Mouse (Mus musculus) hindbrain, embryonic 11.5 days (tissue): ENCODE data around the gene Pmm1. TPM values are rescaled to one million over a fixed set of nuclear protein-coding genes. Genes with fewer than 3 reads are reported as not detected.

Source experiments
- ATAC-seq: fragments of 200-750 bp; cut with Nextera tagmentation; 2 replicates; pipeline ENCODE4 v1.8.0; 2017; ENCODE audit warnings: mild to moderate bottlenecking, moderate TSS enrichment, moderate library complexity; ENCODE audit not compliant: low FRiP score
- DNase-seq: peaks from one replicate; pipeline ENCODE4 v3.0.0-alpha.2; 2015; ENCODE audit warnings: low spot score
- H3K27ac ChIP-seq: fragments of 300-500 bp; sonication (generic); 2 replicates; pipeline ENCODE4 v1.5.1; 2014; ENCODE audit warnings: mild to moderate bottlenecking, low read depth, low read length
- H3K27me3 ChIP-seq: fragments of 300-500 bp; sonication (generic); 2 replicates; pipeline ENCODE4 v1.6.1; 2014; ENCODE audit warnings: mild to moderate bottlenecking, low read length, moderate library complexity, mixed read lengths; ENCODE audit not compliant: control insufficient read depth, insufficient read depth
- H3K36me3 ChIP-seq: fragments of 300-500 bp; sonication (generic); 2 replicates; pipeline ENCODE4 v1.6.1; 2014; ENCODE audit warnings: mild to moderate bottlenecking, low read length, moderate library complexity, mixed read lengths; ENCODE audit not compliant: control insufficient read depth, insufficient read depth
- H3K4me1 ChIP-seq: fragments of 300-500 bp; sonication (generic); replicated peaks from 2 replicates; pipeline ENCODE4 v1.6.1; 2014; ENCODE audit warnings: low read length, mixed read lengths; ENCODE audit not compliant: control insufficient read depth, insufficient read depth
- H3K4me2 ChIP-seq: fragments of 300-500 bp; sonication (generic); replicated peaks from 2 replicates; pipeline ENCODE4 v1.6.1; 2014; ENCODE audit warnings: mild to moderate bottlenecking, low read depth, low read length
- H3K4me3 ChIP-seq: fragments of 300-500 bp; sonication (generic); 2 replicates; pipeline ENCODE4 v1.5.1; 2014; ENCODE audit warnings: low read depth, low read length
- H3K9ac ChIP-seq: fragments of 300-500 bp; sonication (generic); 2 replicates; pipeline ENCODE4 v1.6.1; 2014; ENCODE audit warnings: low read depth, low read length
- H3K9me3 ChIP-seq: fragments of 300-500 bp; sonication (generic); 2 replicates; pipeline ENCODE4 v1.6.1; 2016; ENCODE audit warnings: low read length; ENCODE audit not compliant: control insufficient read depth
- WGBS: fragments of 180-500 bp; shearing (Covaris S2); extraction: QIAGEN DNeasy Blood & Tissue Kit; methylation state at CpG from one replicate; pipeline ENCODE4 v1.1.7; 2014; 5-methylcytosine and 5-hydroxymethylcytosine counted together
- polyA plus RNA-seq: library from polyadenylated mRNA; unstranded; fragments of >200 nt; fragmentation: Nextera tagmentation; extraction: Ambion mirVana; gene quantifications from 2 replicates; pipeline ENCODE4 v1.2.1, GENCODE M21; 2014

Gene Pmm1
- polyA plus RNA-seq, 1 experiment from 2014 or later = 33.7 TPM

- ATAC-seq (no peak), DNase-seq (no peak)
- 92% methylated on average over 9 of the region's 9 CpGs for WGBS
- Histone ChIP-seq H3K36me3 (0 out of 2 replicates have a peak, but pooled peaks cover 2% of the 10 kb centered on the region), H3K27me3 (no peaks in the 10 kb centered on the region), H3K9ac (no peak overlapping the region), H3K4me1 (no peaks in the 10 kb centered on the region), H3K9me3 (no peaks in the 10 kb centered on the region), H3K4me3 (no peak overlapping the region), H3K4me2 (no peak overlapping the region), H3K27ac (no peak overlapping the region)
These were observed 9.6 kb downstream of the Pmm1 start for GRCm38 (mm10) chr15:81951159-81951558.

DNA sequence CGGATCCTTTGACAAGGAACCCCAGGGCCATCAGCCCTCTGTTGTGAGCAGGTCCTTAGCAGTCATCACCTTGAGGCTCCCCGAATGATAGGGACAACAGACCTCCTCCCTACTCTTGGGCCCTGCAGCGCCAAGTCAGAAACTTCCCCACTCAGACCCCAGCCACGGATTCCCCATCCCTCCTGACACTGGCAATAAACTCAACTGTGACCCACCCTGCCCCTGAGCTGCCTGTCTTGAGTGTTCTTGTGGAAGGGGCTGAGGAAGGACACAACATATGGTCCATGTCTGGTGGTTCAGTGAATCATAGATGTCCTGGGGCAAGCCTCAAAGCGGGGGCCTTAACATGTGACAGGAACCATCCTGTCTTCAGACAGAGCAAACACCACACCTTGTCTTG, 10.0 kb downstream of the Pmm1 start:
- Histone ChIP-seq H3K4me2 (no peak overlapping the region), H3K36me3 (0 out of 2 replicates have a peak, but pooled peaks cover 2% of the 10 kb centered on the region), H3K4me1 (no peaks in the 10 kb centered on the region), H3K27me3 (no peaks in the 10 kb centered on the region), H3K9ac (no peak overlapping the region), H3K27ac (no peak overlapping the region), H3K9me3 (no peaks in the 10 kb centered on the region), H3K4me3 (no peak overlapping the region)
- DNase-seq (no peak), ATAC-seq (no peak)
- 90% methylated on average over 5 of the region's 5 CpGs for WGBS

DNA sequence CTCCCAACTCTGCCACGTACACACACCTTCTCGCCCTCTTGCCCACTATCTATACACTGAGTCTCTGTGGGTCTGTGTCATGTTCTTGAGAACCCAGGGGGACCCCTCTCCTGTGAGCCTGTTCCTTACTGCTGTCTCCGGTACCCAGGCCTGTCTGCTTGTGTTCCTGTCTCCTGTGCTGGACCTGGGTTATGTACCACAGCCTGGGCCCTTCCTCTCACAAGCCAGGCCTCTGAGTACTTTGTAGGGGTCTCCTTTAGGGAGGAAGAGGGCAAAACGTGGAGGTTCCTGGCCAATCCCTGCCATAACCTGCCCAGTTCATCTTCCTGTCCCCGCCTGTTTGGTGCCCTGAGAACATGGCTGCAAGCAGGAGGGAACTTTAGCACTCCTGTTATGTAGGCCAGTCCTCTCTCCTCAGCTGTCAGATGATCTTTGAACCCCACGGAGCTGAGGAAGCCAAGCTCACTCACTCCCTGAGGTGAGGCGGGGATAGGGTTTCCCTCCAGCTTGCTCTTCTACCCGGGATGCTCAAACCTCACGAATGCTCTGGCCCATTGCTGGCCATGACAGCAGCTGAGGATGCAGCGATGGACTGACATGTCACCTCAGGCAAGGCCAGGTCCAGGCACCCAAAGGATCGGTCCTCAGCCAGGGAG, 11.1 kb downstream of the Pmm1 start:
- DNase-seq = no peak
- H3K4me3 ChIP-seq = no peak overlapping the region
- H3K9me3 ChIP-seq = no peaks in the 10 kb centered on the region
- H3K36me3 ChIP-seq = 0 out of 2 replicates have a peak, but pooled peaks cover 2% of the 10 kb centered on the region
- no peaks in the 10 kb centered on the region for H3K4me1 ChIP-seq
- 70% methylated on average over 11 of the region's 11 CpGs for WGBS
- H3K9ac ChIP-seq = no peak overlapping the region
- H3K27me3 ChIP-seq = no peaks in the 10 kb centered on the region
- ATAC-seq = no peak
- no peak overlapping the region for H3K27ac ChIP-seq
- H3K4me2 ChIP-seq = no peak overlapping the region

DNA sequence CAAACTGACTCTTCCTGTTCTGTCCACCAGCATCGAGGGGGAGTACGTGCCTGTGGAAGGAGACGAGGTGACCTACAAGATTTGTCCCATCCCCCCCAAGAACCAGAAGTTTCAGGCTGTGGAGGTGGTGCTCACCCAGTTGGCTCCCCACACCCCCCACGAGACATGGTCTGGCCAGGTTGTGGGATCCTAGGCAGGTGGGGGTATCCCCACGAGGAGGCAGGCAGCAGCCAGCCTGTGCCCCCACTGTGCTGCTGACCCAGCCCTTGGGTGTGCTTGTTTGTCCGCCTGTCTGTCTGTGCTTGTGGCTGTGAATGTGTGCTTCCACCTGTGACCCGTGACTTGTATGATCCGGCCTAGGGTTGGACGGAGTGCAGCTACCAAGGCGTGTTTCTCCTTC, 11.7 kb downstream of the Pmm1 start:
- ATAC-seq (no peak), DNase-seq (no peak)
- H3K36me3 ChIP-seq = 0 out of 2 replicates have a peak, but pooled peaks cover 2% of the 10 kb centered on the region
- H3K9me3 ChIP-seq = no peaks in the 10 kb centered on the region
- 86% methylated on average over 10 of the region's 10 CpGs for WGBS
- no peaks in the 10 kb centered on the region for H3K4me1 ChIP-seq
- H3K27ac ChIP-seq = no peak overlapping the region
- no peak overlapping the region for H3K9ac ChIP-seq
- H3K4me2 ChIP-seq = no peak overlapping the region
- no peaks in the 10 kb centered on the region for H3K27me3 ChIP-seq
- no peak overlapping the region for H3K4me3 ChIP-seq

GRCm38 (mm10) chr15:81943176-81943749, 17.5 kb downstream of the Pmm1 start:
- Histone ChIP-seq H3K4me3 (no peak overlapping the region), H3K4me1 (no peaks in the 10 kb centered on the region), H3K4me2 (peak overlapping the region; percentile 15; the same call in 1 of the 2 replicates), H3K9me3 (no peaks in the 10 kb centered on the region), H3K27ac (peak overlapping the region; percentile 53; the same call in 1 of the 2 replicates), H3K27me3 (no peaks in the 10 kb centered on the region), H3K36me3 (no peaks in the 10 kb centered on the region), H3K9ac (no peak overlapping the region)
- ATAC-seq (peak; percentile 89), DNase-seq (peak; percentile 76)
- 8% methylated on average over 9 of the region's 9 CpGs for WGBS

- H3K4me1 ChIP-seq = peaks cover 12% of the 10 kb centered on the region; the same call in 1 of the 2 replicates
- no peak for DNase-seq
- WGBS = 94% methylated on average over 2 of the region's 2 CpGs
These were observed 19.7 kb downstream of the Pmm1 start for GRCm38 (mm10) chr15:81941010-81941409.

DNA sequence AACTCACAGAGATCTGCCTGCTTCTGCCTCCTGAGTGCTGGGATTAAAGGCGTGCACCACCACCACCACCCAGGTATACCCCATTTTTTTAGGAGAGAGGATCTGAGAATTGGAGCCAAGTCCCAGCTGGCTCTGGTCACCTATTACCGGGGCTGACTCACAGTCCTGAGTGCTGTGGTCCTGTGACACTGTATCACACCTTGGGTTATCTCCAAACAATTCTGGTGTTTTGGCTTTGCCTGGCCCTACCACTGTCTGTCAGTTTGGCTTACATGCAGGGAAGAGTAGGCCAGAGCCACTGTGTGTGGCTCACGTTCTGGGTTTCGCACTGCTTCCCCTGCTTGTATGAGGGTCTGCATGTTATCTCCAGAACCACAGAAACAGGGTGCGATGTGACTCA, 20.5 kb downstream of the Pmm1 start:
- Histone ChIP-seq H3K4me2 (no peak overlapping the region), H3K4me3 (no peak overlapping the region), H3K27me3 (no peaks in the 10 kb centered on the region), H3K9ac (no peak overlapping the region), H3K4me1 (peaks cover 12% of the 10 kb centered on the region; the same call in 1 of the 2 replicates), H3K36me3 (no peaks in the 10 kb centered on the region), H3K9me3 (no peaks in the 10 kb centered on the region), H3K27ac (no peak overlapping the region)
- DNase-seq (no peak), ATAC-seq (no peak)
- 94% methylated on average over 5 of the region's 5 CpGs for WGBS

More at GRCm38 (mm10) chr15:81941010-81941409, 19.7 kb downstream of the Pmm1 start:
- no peak overlapping the region for H3K27ac ChIP-seq
- H3K9ac ChIP-seq = no peak overlapping the region
- no peak for ATAC-seq
- H3K4me3 ChIP-seq = no peak overlapping the region
- H3K4me2 ChIP-seq = no peak overlapping the region
- no peaks in the 10 kb centered on the region for H3K27me3 ChIP-seq
- H3K9me3 ChIP-seq = no peaks in the 10 kb centered on the region
- no peaks in the 10 kb centered on the region for H3K36me3 ChIP-seq

GRCm38 (mm10) chr15:81939774-81940173, 21.0 kb downstream of the Pmm1 start:
- no peak overlapping the region for H3K27ac ChIP-seq
- WGBS = 94% methylated on average over 4 of the region's 4 CpGs
- H3K4me1 ChIP-seq = peaks cover 12% of the 10 kb centered on the region; the same call in 1 of the 2 replicates
- H3K27me3 ChIP-seq = no peaks in the 10 kb centered on the region
- no peak overlapping the region for H3K4me3 ChIP-seq
- DNase-seq (no peak), ATAC-seq (no peak)
- no peaks in the 10 kb centered on the region for H3K36me3 ChIP-seq
- no peak overlapping the region for H3K4me2 ChIP-seq
- H3K9me3 ChIP-seq = no peaks in the 10 kb centered on the region
- no peak overlapping the region for H3K9ac ChIP-seq
